Mouse (Mus musculus): ENCODE data around the gene Ncoa7. TPM values are rescaled to one million over a fixed set of nuclear protein-coding genes. Genes with fewer than 3 reads are reported as not detected.
A peak's percentile ranks its signal among the peaks of the same experiment; 100 is the strongest.

Gene Ncoa7
- polyA plus RNA-seq, 1 experiment from 2014 or later: 24.3 TPM

- no peak for TF ChIP-seq CTCF (IDR thresholded peaks at IDR 0.05)
- CTCF ChIA-PET: no interaction called here
- DNase-seq (ENCODE audit: low read depth, low spot score) (no peak), ATAC-seq (no peak)
- no peaks in the 10 kb centered on the region for H3K27me3 ChIP-seq
- POLR2A ChIA-PET: no interaction called here
- in situ Hi-C loops (cut with MboI; ENCODE audit: low pct_unique_long_range_greater_than_20kb): no loop called here
These were observed 82.6 kb downstream of the Ncoa7 start for GRCm38 (mm10) chr10:30720556-30720955.

DNA sequence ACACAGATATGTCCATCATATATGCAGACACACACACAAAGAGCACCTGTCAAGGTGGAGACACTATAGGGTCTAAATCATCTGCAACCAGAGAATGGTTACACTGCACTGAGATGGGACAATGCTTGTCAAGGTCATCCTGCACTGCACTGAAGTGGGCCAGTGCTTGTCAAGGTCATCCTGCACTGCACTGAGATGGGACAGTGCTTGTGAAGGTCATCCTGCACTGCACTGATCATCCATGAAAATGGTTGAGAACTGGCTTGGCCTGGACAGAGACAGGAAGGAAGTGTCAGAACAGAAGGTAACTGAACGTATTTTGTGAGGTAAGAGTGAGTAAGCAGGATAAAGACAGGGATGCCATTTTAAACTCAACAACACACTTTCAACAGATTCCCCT is 83.2 kb downstream of the Ncoa7 start:
- no peak for DNase-seq (ENCODE audit: low read depth, low spot score)
- in situ Hi-C loops (cut with MboI; ENCODE audit: low pct_unique_long_range_greater_than_20kb): loop anchor here (5.0 kb wide), 1 partner anchor 103 kb away; no protein-coding TSS in a partner anchor
- ChIA-PET POLR2A (no interaction called here), CTCF (no interaction called here)
- TF ChIP-seq CTCF (IDR thresholded peaks at IDR 0.05): no peak
- no peak for ATAC-seq
- no peaks in the 10 kb centered on the region for H3K27me3 ChIP-seq

DNA sequence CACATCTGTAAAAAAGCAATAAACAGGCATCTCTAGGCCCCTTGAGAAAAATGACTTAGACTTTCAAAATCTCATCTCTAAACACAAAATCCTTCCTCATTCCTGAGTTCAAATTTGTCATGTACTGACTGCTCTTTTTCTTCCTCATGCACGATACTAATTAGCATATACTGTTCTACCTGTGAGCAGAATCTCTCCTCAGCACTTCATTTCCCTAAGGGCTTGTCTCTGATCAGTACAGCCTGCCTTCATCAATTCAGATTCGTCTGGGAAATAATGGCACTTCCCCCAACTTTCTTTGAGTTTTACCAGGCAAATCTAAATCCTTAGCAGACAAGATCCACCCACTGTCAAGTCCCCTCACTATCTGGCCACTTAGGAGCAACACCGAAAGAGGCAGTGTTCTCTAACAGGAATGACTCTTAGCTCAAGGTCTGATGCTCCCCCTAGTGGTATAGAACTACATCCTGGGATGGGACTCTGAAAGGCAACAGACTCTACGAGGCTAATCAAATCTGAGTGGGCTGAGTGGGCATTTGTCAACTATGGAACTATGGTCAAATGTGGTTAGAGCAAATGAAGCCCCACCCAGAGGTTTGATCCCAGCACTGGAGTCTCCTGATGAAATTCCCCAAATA is 84.3 kb downstream of the Ncoa7 start:
- no peaks in the 10 kb centered on the region for H3K27me3 ChIP-seq
- ChIA-PET POLR2A (no interaction called here), CTCF (interaction anchor here (0.7 to 2.2 kb wide), 7 partner anchors 9 to 96 kb away, joined by 3 to 8 read pairs (median 3); no protein-coding TSS in a partner anchor)
- peak; percentile 86 for TF ChIP-seq CTCF (IDR thresholded peaks at IDR 0.05)
- ATAC-seq (peak; percentile 95), DNase-seq (ENCODE audit: low read depth, low spot score) (no peak)
- in situ Hi-C loops (cut with MboI; ENCODE audit: low pct_unique_long_range_greater_than_20kb): loop anchor here (5.0 kb wide), 1 partner anchor 102 kb away; no protein-coding TSS in a partner anchor

DNA sequence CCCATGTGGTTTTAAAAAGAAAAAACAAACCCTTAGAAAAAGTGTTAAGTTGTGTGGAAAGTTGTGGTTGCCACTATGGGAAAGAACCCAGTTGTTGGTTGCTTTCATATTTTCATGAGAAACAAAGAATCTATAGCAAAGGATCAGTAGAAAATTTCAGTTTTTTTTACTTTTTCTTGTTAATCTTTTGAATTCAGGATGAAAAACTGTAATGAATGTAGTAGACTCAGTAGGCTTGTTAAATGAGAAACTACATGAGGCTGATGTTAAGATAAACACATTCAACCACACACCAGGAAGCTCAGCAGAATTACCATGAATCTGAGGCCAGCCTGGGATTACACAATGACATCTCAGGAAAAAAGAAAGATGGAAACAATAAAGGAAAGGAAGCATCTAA is 87.0 kb downstream of the Ncoa7 start:
- no peak for DNase-seq (ENCODE audit: low read depth, low spot score)
- in situ Hi-C loops (cut with MboI; ENCODE audit: low pct_unique_long_range_greater_than_20kb): loop anchor here (5.0 kb wide), 1 partner anchor 99 kb away; no protein-coding TSS in a partner anchor
- no peaks in the 10 kb centered on the region for H3K27me3 ChIP-seq
- POLR2A ChIA-PET: no interaction called here
- no peak for TF ChIP-seq CTCF (IDR thresholded peaks at IDR 0.05)
- CTCF ChIA-PET: no interaction called here
- no peak for ATAC-seq

DNA sequence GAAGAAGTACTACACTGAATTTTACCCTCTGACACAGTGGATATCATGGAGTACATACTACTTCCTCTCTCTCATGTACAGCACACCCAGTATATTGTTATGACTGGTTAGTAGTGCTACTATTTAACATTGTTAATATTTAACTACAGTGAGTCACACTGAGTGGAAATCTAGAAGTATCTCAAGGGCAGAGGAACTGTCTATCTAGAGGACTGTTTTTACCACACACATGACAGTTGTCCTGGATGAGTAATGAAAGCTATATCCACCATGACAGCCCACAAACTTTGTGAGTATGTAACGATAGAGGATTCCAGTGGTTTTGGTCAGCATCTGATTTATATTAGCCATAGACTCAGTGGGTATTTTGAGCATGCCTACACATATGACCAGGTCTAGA is 90.6 kb downstream of the Ncoa7 start:
- H3K27me3 ChIP-seq: no peaks in the 10 kb centered on the region
- in situ Hi-C loops (cut with MboI; ENCODE audit: low pct_unique_long_range_greater_than_20kb): no loop called here
- TF ChIP-seq CTCF (IDR thresholded peaks at IDR 0.05): no peak
- ATAC-seq (peak; percentile 44), DNase-seq (ENCODE audit: low read depth, low spot score) (peak; percentile 17)
- CTCF ChIA-PET: interaction anchor here (0.8 kb wide), 1 partner anchor 11 kb away, joined by 3 read pairs; no protein-coding TSS in a partner anchor
- POLR2A ChIA-PET: no interaction called here

DNA sequence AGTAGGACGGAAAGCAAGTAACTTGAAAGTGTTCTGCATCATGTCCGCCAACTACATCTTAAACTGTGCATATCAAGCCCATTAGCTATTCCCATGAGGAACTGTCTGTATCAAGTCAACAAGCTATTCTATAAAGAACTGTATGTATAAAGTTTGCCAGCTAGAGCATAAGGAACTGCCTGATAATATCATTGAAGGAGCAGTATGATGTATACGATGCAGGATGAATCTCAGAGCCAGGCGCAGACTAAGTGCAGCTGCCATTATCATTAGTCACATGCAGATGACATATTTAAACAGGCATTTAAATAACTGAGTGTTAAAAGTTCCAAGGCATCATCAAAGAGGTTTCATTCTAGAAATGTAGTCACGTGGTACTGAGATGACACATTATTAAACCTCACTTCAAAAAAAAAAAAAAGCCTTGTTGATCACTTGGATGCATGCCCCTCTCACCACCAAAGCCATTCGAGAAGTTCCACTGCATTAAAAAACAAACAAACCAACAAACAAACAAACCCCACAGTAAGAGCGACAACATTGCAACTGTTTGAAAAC is 93.2 kb downstream of the Ncoa7 start:
- no peak for TF ChIP-seq CTCF (IDR thresholded peaks at IDR 0.05)
- ATAC-seq: no peak
- CTCF ChIA-PET: interaction anchor here (0.9 to 1.6 kb wide), 4 partner anchors 9 to 58 kb away, joined by 3 read pairs; no protein-coding TSS in a partner anchor
- H3K27me3 ChIP-seq: no peaks in the 10 kb centered on the region
- DNase-seq (ENCODE audit: low read depth, low spot score): no peak
- POLR2A ChIA-PET: no interaction called here
- in situ Hi-C loops (cut with MboI; ENCODE audit: low pct_unique_long_range_greater_than_20kb): no loop called here

DNA sequence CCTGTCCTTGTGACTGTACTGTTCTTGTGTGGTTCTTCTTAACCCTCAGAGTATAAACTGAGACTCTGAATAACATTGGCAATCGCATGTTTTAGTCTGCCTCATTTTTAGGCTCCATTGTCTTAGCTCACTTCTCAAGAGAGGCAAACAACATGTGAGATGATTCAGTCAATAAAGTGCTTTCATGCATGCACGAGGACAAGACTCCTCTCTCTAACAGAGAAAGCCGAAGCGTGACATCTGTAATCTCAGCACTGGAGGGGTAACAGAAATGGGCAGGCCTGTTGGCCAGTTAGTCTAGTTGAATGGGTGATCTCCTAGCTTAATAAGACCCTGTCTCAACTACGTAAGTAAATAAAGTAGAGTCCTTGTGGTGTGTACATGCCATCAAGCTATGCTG is 95.1 kb downstream of the Ncoa7 start:
- H3K27me3 ChIP-seq: no peaks in the 10 kb centered on the region
- no peak for TF ChIP-seq CTCF (IDR thresholded peaks at IDR 0.05)
- in situ Hi-C loops (cut with MboI; ENCODE audit: low pct_unique_long_range_greater_than_20kb): no loop called here
- ATAC-seq (peak; percentile 63), DNase-seq (ENCODE audit: low read depth, low spot score) (no peak)
- CTCF ChIA-PET: interaction anchor here (1.2 kb wide), 1 partner anchor 10 kb away, joined by 3 read pairs; no protein-coding TSS in a partner anchor
- POLR2A ChIA-PET: no interaction called here

GRCm38 (mm10) chr10:30702663-30703062 is 100.5 kb downstream of the Ncoa7 start:
- DNase-seq (ENCODE audit: low read depth, low spot score) (no peak), ATAC-seq (no peak)
- no peak for TF ChIP-seq CTCF (IDR thresholded peaks at IDR 0.05)
- in situ Hi-C loops (cut with MboI; ENCODE audit: low pct_unique_long_range_greater_than_20kb): no loop called here
- H3K27me3 ChIP-seq: no peaks in the 10 kb centered on the region
- ChIA-PET CTCF (no interaction called here), POLR2A (no interaction called here)

DNA sequence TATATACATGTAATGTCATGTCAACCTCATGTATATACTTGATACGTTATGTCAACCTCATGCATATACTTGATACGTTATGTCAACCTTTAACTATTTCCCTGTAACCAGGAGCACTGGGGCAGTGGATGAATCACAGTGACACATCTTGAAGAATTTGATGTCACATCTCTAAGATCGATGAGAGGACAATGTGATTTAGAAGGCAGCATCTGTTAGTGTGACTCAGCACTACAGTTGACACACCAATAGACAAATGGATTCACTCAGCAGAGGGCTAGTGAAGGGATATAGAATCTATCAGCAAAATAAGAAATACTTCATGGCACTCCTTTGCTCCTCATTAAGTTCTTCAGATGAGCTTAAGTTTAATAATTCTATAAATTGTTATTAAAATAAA is 116.3 kb downstream of the Ncoa7 start:
- ATAC-seq (no peak), DNase-seq (ENCODE audit: low read depth, low spot score) (no peak)
- no peaks in the 10 kb centered on the region for H3K27me3 ChIP-seq
- in situ Hi-C loops (cut with MboI; ENCODE audit: low pct_unique_long_range_greater_than_20kb): no loop called here
- ChIA-PET POLR2A (no interaction called here), CTCF (interaction anchor here (1.1 to 2.4 kb wide), 3 partner anchors 13 to 26 kb away, joined by 3 to 8 read pairs (median 3); no protein-coding TSS in a partner anchor)
- TF ChIP-seq CTCF (IDR thresholded peaks at IDR 0.05): no peak

DNA sequence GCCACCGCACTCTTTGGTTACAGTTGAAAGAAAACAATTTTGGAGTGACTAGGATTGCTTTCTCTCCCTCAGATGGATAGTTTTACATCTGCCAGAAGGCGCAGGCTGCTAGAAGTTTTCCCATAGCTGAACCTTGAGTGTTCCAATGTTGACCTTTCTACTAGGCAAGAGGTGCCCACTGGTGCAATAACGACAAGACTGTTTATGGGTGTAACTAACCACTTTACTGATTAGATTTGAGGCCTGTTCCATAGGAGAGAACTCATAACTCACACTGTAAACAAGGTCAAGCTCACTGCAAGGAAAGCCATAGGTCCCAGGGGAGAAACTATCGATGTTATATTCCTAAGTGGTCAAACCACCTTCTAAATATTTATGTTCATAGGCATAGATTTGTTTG is 119.7 kb downstream of the Ncoa7 start:
- ATAC-seq (no peak), DNase-seq (ENCODE audit: low read depth, low spot score) (no peak)
- POLR2A ChIA-PET: no interaction called here
- CTCF ChIA-PET: interaction anchor here (1.0 to 1.2 kb wide), 2 partner anchors 10 to 27 kb away, joined by 3 read pairs; no protein-coding TSS in a partner anchor
- TF ChIP-seq CTCF (IDR thresholded peaks at IDR 0.05): no peak
- no peaks in the 10 kb centered on the region for H3K27me3 ChIP-seq
- in situ Hi-C loops (cut with MboI; ENCODE audit: low pct_unique_long_range_greater_than_20kb): no loop called here

- H3K27me3 ChIP-seq: no peaks in the 10 kb centered on the region
- POLR2A ChIA-PET: no interaction called here
- ATAC-seq (no peak), DNase-seq (ENCODE audit: low read depth, low spot score) (no peak)
- in situ Hi-C loops (cut with MboI; ENCODE audit: low pct_unique_long_range_greater_than_20kb): no loop called here
- no peak for TF ChIP-seq CTCF (IDR thresholded peaks at IDR 0.05)
- CTCF ChIA-PET: no interaction called here
These were observed 123.4 kb downstream of the Ncoa7 start for GRCm38 (mm10) chr10:30679756-30680155.

Measured in Patski (cell line).